Mouse (Mus musculus) cerebellum, adult 2 months (tissue): ENCODE measurements at regions not wholly inside any gene's neighbourhood (a gene's known extent, or its start where the extent isn't known, plus 50 kb on each side); places are given as distances from the start of the nearest gene placed in this dataset.
A peak's percentile ranks its signal among the peaks of the same experiment; 100 is the strongest.

Experiments
- DNase-seq, 2 experiments: peaks; one replicate each; pipeline ENCODE4 v3.0.0; 2021
- H3K27ac ChIP-seq: fragments of 200-500 bp; 2 replicates; pipeline ENCODE4 v1.5.1; 2012; ENCODE audit warnings: low read length, control low read depth, inconsistent platforms; ENCODE audit not compliant: insufficient read depth
- H3K27me3 ChIP-seq: fragments of 200-500 bp; 2 replicates; pipeline ENCODE4 v1.6.1; 2012; ENCODE audit warnings: inconsistent platforms, mild to moderate bottlenecking, low read length, moderate library complexity; ENCODE audit not compliant: control insufficient read depth, insufficient read depth
- H3K4me1 ChIP-seq: fragments of 200-500 bp; 2 replicates; pipeline ENCODE4 v1.6.1; 2011; ENCODE audit warnings: low read length; ENCODE audit not compliant: control insufficient read depth, insufficient read depth
- H3K4me3 ChIP-seq: fragments of 200-500 bp; replicated peaks from 2 replicates; pipeline ENCODE3; 2011; ENCODE audit warnings: mild to moderate bottlenecking, low read depth, low read length, control low read depth; ENCODE audit not compliant: insufficient read depth
- CTCF ChIP-seq: fragments of 200-500 bp; IDR thresholded peaks from 2 replicates; pipeline ENCODE4 v1.5.1; 2011; ENCODE audit warnings: low read depth, mild to moderate bottlenecking, control low read depth, low read length, moderate library complexity, borderline replicate concordance; ENCODE audit not compliant: insufficient read depth
- POLR2A ChIP-seq: fragments of 200-500 bp; IDR thresholded peaks from 2 replicates; pipeline ENCODE4 v1.6.1; 2011; ENCODE audit warnings: low read length, control low read depth, borderline replicate concordance; ENCODE audit not compliant: insufficient read depth
- WGBS: fragments of 180-500 bp; shearing (Covaris S2); methylation state at CpG from one replicate; pipeline ENCODE4 v1.1.7; 2018; 5-methylcytosine and 5-hydroxymethylcytosine counted together

- no peaks in the 10 kb centered on the region for H3K4me1 ChIP-seq
- no peak overlapping the region for H3K27ac ChIP-seq
- H3K27me3 ChIP-seq, result no peaks in the 10 kb centered on the region
- WGBS, result 85% methylated on average over 7 of the region's 7 CpGs
- no peak for DNase-seq
- H3K4me3 ChIP-seq, result no peak overlapping the region
- TF ChIP-seq POLR2A, result no peak
- TF ChIP-seq CTCF, result no peak
Observed at GRCm38 (mm10) chr6:100086807-100087206, 200.5 kb downstream of the Rybp start.

GRCm38 (mm10) chr6:100085981-100086380, 201.3 kb downstream of the Rybp start:
- Histone ChIP-seq H3K4me1 (no peaks in the 10 kb centered on the region), H3K4me3 (no peak overlapping the region), H3K27me3 (no peaks in the 10 kb centered on the region), H3K27ac (no peak overlapping the region)
- 65% methylated on average over 1 of the region's 1 CpGs for WGBS
- no peak for DNase-seq
- TF ChIP-seq CTCF, result no peak
- TF ChIP-seq POLR2A, result no peak

DNA sequence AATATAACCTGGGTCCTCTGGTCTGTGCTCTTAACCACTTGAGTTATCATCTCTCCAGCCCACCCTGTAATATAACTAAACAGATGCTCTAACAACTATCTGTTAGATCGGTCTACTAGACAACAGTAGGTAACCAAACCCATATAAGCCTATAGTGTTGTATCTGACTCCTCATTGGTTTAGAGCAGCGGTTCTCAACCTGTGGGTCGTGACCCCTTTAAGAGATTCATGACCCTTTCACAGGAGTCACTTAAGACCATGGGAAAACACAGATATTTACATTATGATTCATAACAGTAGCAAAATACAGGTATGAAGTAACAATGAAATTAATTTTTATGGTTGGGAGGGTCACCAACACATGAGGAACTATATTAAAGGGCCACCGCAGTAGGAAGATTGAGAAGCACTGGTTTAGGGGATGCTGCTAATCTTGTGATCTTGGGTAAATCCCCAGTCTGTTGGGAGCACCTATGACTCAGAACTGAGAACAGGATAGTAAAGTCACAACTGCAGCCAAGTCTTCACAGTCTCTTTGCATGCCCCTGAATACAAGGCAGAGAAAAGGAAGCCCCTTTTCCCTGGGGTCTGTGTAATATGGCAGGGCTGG, 203.3 kb downstream of the Rybp start:
- no peaks in the 10 kb centered on the region for H3K4me1 ChIP-seq
- H3K27me3 ChIP-seq, result no peaks in the 10 kb centered on the region
- no peak for DNase-seq
- TF ChIP-seq POLR2A (no peak), CTCF (no peak)
- H3K27ac ChIP-seq, result no peak overlapping the region
- 97% methylated on average over 4 of the region's 4 CpGs for WGBS
- H3K4me3 ChIP-seq, result no peak overlapping the region

DNA sequence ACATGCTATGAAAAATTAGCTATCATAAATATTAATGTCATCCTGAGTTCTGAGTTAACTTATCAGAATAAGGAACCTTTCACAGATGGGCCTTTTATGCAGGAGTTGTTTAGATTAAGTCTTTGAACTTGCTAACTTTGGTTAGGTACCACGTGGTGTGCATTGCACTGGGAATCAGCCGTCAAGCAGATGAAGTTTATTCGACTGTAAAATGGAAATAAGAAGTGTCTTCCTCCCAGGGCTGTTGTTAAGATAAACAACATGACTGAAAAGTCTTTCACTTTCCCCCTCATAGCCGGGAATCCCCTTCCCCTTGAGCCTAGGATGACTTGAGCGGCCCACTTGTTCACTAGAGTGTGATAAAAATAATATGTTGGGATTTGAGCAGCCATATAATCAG, 204.2 kb downstream of the Rybp start:
- DNase-seq, result no peak
- H3K27me3 ChIP-seq, result no peaks in the 10 kb centered on the region
- H3K27ac ChIP-seq, result no peak overlapping the region
- no peak overlapping the region for H3K4me3 ChIP-seq
- no peaks in the 10 kb centered on the region for H3K4me1 ChIP-seq
- WGBS, result 84% methylated on average over 5 of the region's 5 CpGs
- TF ChIP-seq CTCF, result no peak
- TF ChIP-seq POLR2A, result no peak

- 11% methylated on average over 10 of the region's 10 CpGs for WGBS
- Histone ChIP-seq H3K4me3 (no peak overlapping the region), H3K4me1 (no peaks in the 10 kb centered on the region), H3K27me3 (no peaks in the 10 kb centered on the region), H3K27ac (no peak overlapping the region)
- no peak for DNase-seq
- TF ChIP-seq CTCF, result no peak
- TF ChIP-seq POLR2A, result no peak
Observed at GRCm38 (mm10) chr6:100074672-100075335, 212.5 kb downstream of the Rybp start.

DNA sequence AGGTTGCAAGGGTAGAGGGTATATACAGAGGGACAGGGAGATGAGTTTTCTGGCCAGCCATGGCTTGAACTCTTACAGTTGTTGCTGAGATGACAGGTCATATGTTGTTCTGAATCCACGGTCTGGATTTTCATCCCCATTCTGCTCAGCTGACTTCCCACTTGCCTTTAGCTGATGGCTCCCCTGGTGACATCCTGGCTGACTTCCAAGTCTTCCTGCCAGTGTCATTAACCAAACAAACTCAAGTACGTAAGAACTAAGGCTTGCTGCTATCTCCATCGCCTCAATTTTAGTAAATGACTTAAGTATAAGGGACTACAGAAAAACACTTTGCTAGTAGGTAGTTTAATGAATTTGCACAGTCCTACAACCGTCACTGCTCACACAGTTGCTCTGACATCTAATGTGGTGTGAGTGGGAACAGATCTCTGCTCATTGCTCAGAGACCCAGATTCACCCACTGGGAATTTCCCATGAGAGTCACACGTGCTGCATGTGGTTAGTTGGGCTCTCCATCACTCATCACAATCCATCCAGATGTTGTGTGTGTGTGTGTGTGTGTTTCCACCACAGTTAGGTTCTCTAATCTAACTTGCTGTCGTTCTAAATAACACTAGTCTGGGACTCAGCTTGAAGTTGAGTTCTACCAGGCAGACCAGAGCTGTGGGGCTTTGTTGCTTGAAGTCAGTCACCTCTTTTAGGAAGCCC, 214.9 kb downstream of the Rybp start:
- Histone ChIP-seq H3K4me1 (no peaks in the 10 kb centered on the region), H3K27me3 (no peaks in the 10 kb centered on the region), H3K4me3 (no peak overlapping the region), H3K27ac (no peak overlapping the region)
- TF ChIP-seq CTCF (no peak), POLR2A (no peak)
- DNase-seq, result peak; percentile 21 to 33
- 50% methylated on average over 6 of the region's 6 CpGs for WGBS

DNA sequence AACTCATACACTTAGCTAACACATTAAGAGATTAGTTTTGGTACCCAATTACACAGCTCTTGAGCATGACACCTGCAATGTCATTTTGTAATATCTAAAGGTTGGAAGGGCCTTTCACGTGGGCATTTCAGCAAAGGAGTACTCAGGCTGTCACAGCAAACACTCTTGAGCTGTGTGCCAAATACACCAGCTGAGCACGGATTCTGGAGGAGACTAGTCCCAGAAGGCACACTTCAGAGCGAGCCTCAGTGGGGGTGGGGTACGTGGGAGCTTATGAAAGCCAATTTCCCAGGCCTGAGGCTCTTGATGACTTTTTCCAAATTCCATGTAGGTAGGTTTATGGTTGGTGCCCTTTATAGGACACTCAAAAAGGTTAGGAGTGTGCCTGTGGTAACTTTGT, 218.1 kb downstream of the Rybp start:
- DNase-seq, result no peak
- no peak overlapping the region for H3K27ac ChIP-seq
- H3K4me3 ChIP-seq, result no peak overlapping the region
- no peaks in the 10 kb centered on the region for H3K27me3 ChIP-seq
- no peaks in the 10 kb centered on the region for H3K4me1 ChIP-seq
- TF ChIP-seq CTCF (no peak), POLR2A (no peak)
- 49% methylated on average over 4 of the region's 4 CpGs for WGBS

GRCm38 (mm10) chr6:100067273-100067672, 220.0 kb downstream of the Rybp start:
- no peaks in the 10 kb centered on the region for H3K4me1 ChIP-seq
- WGBS, result 95% methylated on average over 4 of the region's 4 CpGs
- no peaks in the 10 kb centered on the region for H3K27me3 ChIP-seq
- DNase-seq, result no peak
- H3K27ac ChIP-seq, result no peak overlapping the region
- no peak overlapping the region for H3K4me3 ChIP-seq
- TF ChIP-seq POLR2A (no peak), CTCF (no peak)
